Mouse (Mus musculus): ENCODE data around the gene Rtf1. TPM values are rescaled to one million over a fixed set of nuclear protein-coding genes. Genes with fewer than 3 reads are reported as not detected.

The Rtf1 gene
- total RNA-seq, 2 experiments from 2014 or later, result 32.3 to 38.3 TPM

- no peak for DNase-seq (ENCODE audit: low spot score in 2 of 2)
Measured at GRCm38 (mm10) chr2:119727762-119728416, 53.0 kb downstream of the Rtf1 start.

GRCm38 (mm10) chr2:119730735-119731134, 55.9 kb downstream of the Rtf1 start:
- no peak for DNase-seq (ENCODE audit: low spot score in 2 of 2)

GRCm38 (mm10) chr2:119737124-119737523, 62.3 kb downstream of the Rtf1 start:
- no peak for DNase-seq (ENCODE audit: low spot score in 2 of 2)

GRCm38 (mm10) chr2:119740567-119740966, 65.7 kb downstream of the Rtf1 start:
- no peak for DNase-seq (ENCODE audit: low spot score in 2 of 2)

- DNase-seq (ENCODE audit: low spot score in 2 of 2), result peak; percentile 29 to 61
Measured at GRCm38 (mm10) chr2:119741581-119742411, 66.9 kb downstream of the Rtf1 start, which contains the start of gene Itpka. Gene Itpka (plus strand): TSS chr2:119742337.

- DNase-seq (ENCODE audit: low spot score in 2 of 2), result peak in 1 of 2 experiments; percentile 22
Measured at GRCm38 (mm10) chr2:119742461-119743175, 67.8 kb downstream of the Rtf1 start.

GRCm38 (mm10) chr2:119743176-119743807, 68.4 kb downstream of the Rtf1 start:
- no peak for DNase-seq (ENCODE audit: low spot score in 2 of 2)

GRCm38 (mm10) chr2:119743808-119744162, 68.9 kb downstream of the Rtf1 start:
- no peak for DNase-seq (ENCODE audit: low spot score in 2 of 2)

GRCm38 (mm10) chr2:119744163-119745111, 69.6 kb downstream of the Rtf1 start:
- DNase-seq (ENCODE audit: low spot score in 2 of 2), result no peak

- no peak for DNase-seq (ENCODE audit: low spot score in 2 of 2)
Measured at GRCm38 (mm10) chr2:119745281-119745680, 70.4 kb downstream of the Rtf1 start.

GRCm38 (mm10) chr2:119747554-119747953, 72.7 kb downstream of the Rtf1 start:
- DNase-seq (ENCODE audit: low spot score in 2 of 2), result no peak

GRCm38 (mm10) chr2:119749260-119749659, 74.4 kb downstream of the Rtf1 start:
- no peak for DNase-seq (ENCODE audit: low spot score in 2 of 2)

GRCm38 (mm10) chr2:119757601-119758100, 82.8 kb downstream of the Rtf1 start:
- no peak for DNase-seq (ENCODE audit: low spot score in 2 of 2)

GRCm38 (mm10) chr2:119758101-119758843, 83.4 kb downstream of the Rtf1 start:
- no peak for DNase-seq (ENCODE audit: low spot score in 2 of 2)

GRCm38 (mm10) chr2:119758844-119759835, 84.3 kb downstream of the Rtf1 start:
- DNase-seq (ENCODE audit: low spot score in 2 of 2), result no peak

GRCm38 (mm10) chr2:119760251-119760650, 85.4 kb downstream of the Rtf1 start, which contains the start of gene Ltk:
Gene Ltk (minus strand): TSS chr2:119760431.
- no peak for DNase-seq (ENCODE audit: low spot score in 2 of 2)

- DNase-seq (ENCODE audit: low spot score in 2 of 2), result no peak
Measured at GRCm38 (mm10) chr2:119762276-119762675, 87.4 kb downstream of the Rtf1 start.

GRCm38 (mm10) chr2:119763924-119764323, 89.1 kb downstream of the Rtf1 start:
- no peak for DNase-seq (ENCODE audit: low spot score in 2 of 2)

Measured in gastrocnemius, postnatal 4 days (tissue).